Mouse (Mus musculus): Measurements from ENCODE around the gene Gm17455. TPM values are rescaled to one million over a fixed set of nuclear protein-coding genes. Genes with fewer than 3 reads are reported as not detected.

Gm17455 gene
- polyA plus RNA-seq, 1 experiment, result not detected

DNA sequence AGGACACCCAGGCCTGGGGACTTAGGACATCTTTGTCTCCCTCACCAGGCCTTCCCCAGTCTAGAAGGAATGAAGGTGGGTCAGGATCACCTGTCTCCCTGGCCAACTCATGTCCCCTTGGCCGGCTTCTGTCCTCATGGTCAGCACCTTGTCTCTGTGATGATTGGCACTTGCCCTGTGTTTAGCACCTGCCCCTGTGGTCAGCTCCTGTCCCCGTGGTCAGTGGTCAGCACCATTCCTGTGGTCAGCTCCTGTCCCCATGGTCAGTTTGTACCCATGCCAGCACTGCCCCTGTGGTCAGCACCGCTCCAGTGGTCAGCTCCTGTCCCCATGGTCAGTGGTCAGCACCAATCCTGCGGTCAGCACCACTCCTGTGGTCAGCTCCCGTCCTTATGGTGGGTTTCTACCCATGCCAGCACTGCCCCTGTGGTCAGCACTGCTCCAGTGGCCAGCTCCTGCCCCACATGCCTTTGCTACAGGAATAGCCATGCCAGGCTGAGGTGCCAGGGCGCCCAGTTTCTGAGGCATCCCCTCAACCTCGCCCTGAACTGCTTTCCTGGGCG lies 45.6 kb downstream of the Gm17455 start:
- no peak overlapping the region for H3K4me3 ChIP-seq (ENCODE audit: insufficient read depth, low read length)
- TF ChIP-seq CTCF (IDR thresholded peaks at IDR 0.05; ENCODE audit: borderline replicate concordance, insufficient read depth, low read length), result no peak
- no peak for TF ChIP-seq POLR2A (IDR thresholded peaks at IDR 0.05; ENCODE audit: low read depth, low read length)
- no peak overlapping the region for H3K27ac ChIP-seq (ENCODE audit: insufficient read depth, low read length)
- no peaks in the 10 kb centered on the region for H3K4me1 ChIP-seq (ENCODE audit: control insufficient read depth, insufficient read depth, low read length)

DNA sequence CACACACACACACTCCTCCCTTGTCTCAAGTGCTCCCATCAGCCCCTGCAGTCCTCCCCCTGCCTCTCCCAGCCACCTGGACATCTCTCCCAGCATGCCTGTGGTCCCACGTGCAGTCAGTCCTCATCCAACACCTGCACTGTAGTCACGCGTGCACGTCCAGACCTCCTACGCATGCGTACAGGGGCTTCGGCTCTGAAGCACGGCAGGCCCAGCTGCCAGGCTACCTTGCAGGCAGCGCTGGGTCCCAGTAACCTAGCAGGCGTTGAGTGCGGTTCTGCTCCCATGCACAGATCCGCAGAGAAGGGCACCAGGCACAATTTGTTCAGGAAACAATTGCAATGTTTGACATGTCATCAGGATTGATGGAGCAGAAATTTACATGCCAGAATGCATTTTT lies 47.7 kb downstream of the Gm17455 start:
- no peak overlapping the region for H3K4me3 ChIP-seq (ENCODE audit: insufficient read depth, low read length)
- no peak overlapping the region for H3K27ac ChIP-seq (ENCODE audit: insufficient read depth, low read length)
- H3K4me1 ChIP-seq (ENCODE audit: control insufficient read depth, insufficient read depth, low read length), result no peaks in the 10 kb centered on the region
- TF ChIP-seq POLR2A (IDR thresholded peaks at IDR 0.05; ENCODE audit: low read depth, low read length), result no peak
- no peak for TF ChIP-seq CTCF (IDR thresholded peaks at IDR 0.05; ENCODE audit: borderline replicate concordance, insufficient read depth, low read length)

Other genes starting within 250 kb of the Gm17455 start
- gene Chst3, start 180.5 kb upstream of the Gm17455 start, polyA plus RNA-seq (2011; ENCODE audit: insufficient read length, low read depth, missing spikeins), result 0.13 and 0.63 TPM in 2 replicates
- 665 and 734 TPM in 2 replicates for gene Psap, start 122.1 kb upstream of the Gm17455 start, polyA plus RNA-seq (2011; ENCODE audit: insufficient read length, low read depth, missing spikeins)
- gene Vsir, start 52.9 kb upstream of the Gm17455 start, polyA plus RNA-seq (2011; ENCODE audit: insufficient read length, low read depth, missing spikeins), result 5.1 and 7.7 TPM in 2 replicates